Mouse (Mus musculus) bone marrow macrophage, adult 2 months (primary cell): ENCODE measurements around the gene H2-DMb1. TPM values are rescaled to one million over a fixed set of nuclear protein-coding genes. Genes with fewer than 3 reads are reported as not detected.

Source experiments
- H3K27ac ChIP-seq: 2 replicates; pipeline ENCODE4 v1.5.1; 2012; ENCODE audit warnings: low read depth, low read length; ENCODE audit not compliant: insufficient read depth
- H3K4me1 ChIP-seq: 2 replicates; pipeline ENCODE4 v1.6.1; 2012; ENCODE audit warnings: low read length; ENCODE audit not compliant: control insufficient read depth, insufficient read depth
- H3K4me3 ChIP-seq: 2 replicates; pipeline ENCODE4 v1.5.1; 2012; ENCODE audit warnings: mild to moderate bottlenecking, low read length, moderate library complexity; ENCODE audit not compliant: insufficient read depth
- CTCF ChIP-seq: IDR thresholded peaks from 2 replicates; pipeline ENCODE4 v1.5.1; 2012; ENCODE audit warnings: low read depth, mild to moderate bottlenecking, low read length, moderate library complexity
- POLR2A ChIP-seq: IDR thresholded peaks from 2 replicates; pipeline ENCODE4 v1.6.1; 2012; ENCODE audit warnings: mild to moderate bottlenecking, low read depth, low read length, borderline replicate concordance
- polyA plus RNA-seq: library from polyadenylated mRNA; stranded (reverse); fragments of >200 nt; gene quantifications from 2 replicates; pipeline ENCODE4 v1.2.4, GENCODE M21; 2012; ENCODE audit not compliant: missing spikeins, insufficient read depth, insufficient read length

H2-DMb1 gene
- 232 and 258 TPM in 2 replicates for polyA plus RNA-seq

DNA sequence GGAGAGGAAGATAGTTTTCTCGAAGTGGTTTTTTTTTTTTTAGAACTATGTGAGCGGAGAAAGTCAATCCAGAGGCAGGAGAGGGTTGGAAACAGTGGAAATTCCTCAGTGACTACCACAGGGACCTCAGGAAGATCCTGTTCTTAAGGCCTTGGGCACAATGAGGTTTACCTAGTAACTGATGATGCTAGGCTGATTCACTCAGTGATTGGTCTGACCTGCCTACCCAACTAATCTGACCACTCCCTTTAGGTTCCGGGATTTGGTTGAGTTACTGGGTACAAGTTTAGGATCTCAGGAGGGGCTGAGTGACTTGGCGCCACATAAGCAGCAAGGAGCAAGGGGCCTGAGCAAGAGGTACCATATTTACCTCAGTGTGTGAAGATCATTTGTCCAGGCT is at the start of gene H2-DMb1:
Gene H2-DMb1 (plus strand): TSS at position 150 of the 400 bp plus-strand sequence.
- H3K27ac ChIP-seq: no peak within 1 kb of the TSS
- peaks cover 33% of the 10 kb centered on the region for H3K4me1 ChIP-seq
- no peak for TF ChIP-seq CTCF
- H3K4me3 ChIP-seq: peak within 1 kb of the TSS; percentile 52

DNA sequence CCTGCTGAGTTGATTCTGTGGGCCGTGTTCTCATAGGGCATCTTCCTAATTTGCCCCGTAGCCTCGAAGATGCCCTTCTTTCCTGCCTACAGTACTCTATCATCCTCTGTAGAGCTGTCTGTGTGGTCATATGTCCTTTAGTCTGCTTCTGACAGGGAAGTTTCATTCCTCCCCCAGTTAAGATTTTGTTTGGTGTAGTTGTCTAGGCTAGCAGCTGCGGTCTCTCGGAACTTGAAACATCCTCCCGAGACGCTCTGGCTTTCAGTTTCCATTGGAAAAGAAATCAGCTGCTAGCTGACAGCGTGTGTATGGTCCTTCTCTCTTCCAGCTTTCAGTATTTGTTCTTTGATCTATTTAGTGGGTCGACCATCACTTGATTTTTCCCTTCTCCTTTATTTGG is 48.1 kb upstream of the H2-DMb1 start:
- Histone ChIP-seq H3K4me1 (peaks cover 18% of the 10 kb centered on the region), H3K27ac (no peak overlapping the region), H3K4me3 (no peak overlapping the region)
- TF ChIP-seq POLR2A (no peak), CTCF (no peak)

- TF ChIP-seq CTCF (no peak), POLR2A (no peak)
- H3K4me3 ChIP-seq: no peak overlapping the region
- peaks cover 13% of the 10 kb centered on the region for H3K4me1 ChIP-seq
- no peak overlapping the region for H3K27ac ChIP-seq
These were observed 46.3 kb upstream of the H2-DMb1 start for GRCm38 (mm10) chr17:34106555-34106954.

GRCm38 (mm10) chr17:34107109-34107867 is 45.6 kb upstream of the H2-DMb1 start:
- H3K27ac ChIP-seq: no peak overlapping the region
- H3K4me3 ChIP-seq: no peak overlapping the region
- H3K4me1 ChIP-seq: peaks cover 10% of the 10 kb centered on the region
- TF ChIP-seq POLR2A (no peak), CTCF (no peak)

- H3K27ac ChIP-seq: no peak overlapping the region
- H3K4me1 ChIP-seq: peaks cover 3% of the 10 kb centered on the region; the same call in 1 of the 2 replicates
- no peak overlapping the region for H3K4me3 ChIP-seq
- TF ChIP-seq POLR2A: no peak
- no peak for TF ChIP-seq CTCF
These were observed 44.4 kb upstream of the H2-DMb1 start for GRCm38 (mm10) chr17:34108460-34108859.

- H3K27ac ChIP-seq: no peak overlapping the region
- no peak for TF ChIP-seq POLR2A
- TF ChIP-seq CTCF: no peak
- peaks cover 7% of the 10 kb centered on the region; the same call in 1 of the 2 replicates for H3K4me1 ChIP-seq
- H3K4me3 ChIP-seq: no peak overlapping the region
These were observed 43.6 kb upstream of the H2-DMb1 start for GRCm38 (mm10) chr17:34109038-34109805.

DNA sequence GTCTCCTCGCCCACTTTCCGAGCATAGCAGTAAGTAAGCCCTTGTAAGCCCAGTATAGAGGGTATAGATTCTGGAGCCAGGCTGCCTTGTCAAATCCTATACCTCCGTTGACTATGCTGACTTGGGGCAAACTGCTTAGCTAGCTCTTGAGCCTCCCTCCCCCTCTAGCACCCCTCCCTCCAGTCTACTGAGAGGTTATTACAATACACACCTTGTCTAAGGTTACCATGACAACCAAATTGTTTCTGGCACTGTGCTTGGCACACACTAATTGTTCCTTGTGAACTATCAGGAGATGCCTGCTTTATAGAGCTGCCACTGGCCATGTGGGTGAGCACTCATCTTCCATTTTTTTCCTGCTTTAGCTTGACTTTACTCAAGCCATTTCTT is 43.1 kb upstream of the H2-DMb1 start:
- H3K27ac ChIP-seq: no peak overlapping the region

DNA sequence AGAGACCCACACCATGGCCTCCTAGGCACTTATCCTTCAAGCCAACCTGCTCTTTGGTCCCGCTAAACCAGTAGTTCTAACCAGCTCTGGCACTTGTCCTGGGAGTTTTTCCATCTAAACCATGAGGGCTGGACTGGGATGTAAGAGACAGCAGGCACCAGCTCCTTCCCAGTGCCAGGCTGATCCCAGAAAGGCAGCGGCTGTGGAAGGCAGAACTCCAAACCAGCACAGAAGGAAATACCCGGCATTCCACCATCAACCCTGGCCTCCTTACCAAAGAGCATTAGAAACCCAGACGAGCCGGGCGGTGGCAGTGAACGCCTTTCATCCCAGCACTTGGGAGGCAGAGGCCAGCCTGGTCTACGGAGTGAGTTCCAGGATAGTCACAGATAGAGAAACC is 42.6 kb upstream of the H2-DMb1 start:
- TF ChIP-seq POLR2A (no peak), CTCF (no peak)
- H3K27ac ChIP-seq: no peak overlapping the region
- H3K4me1 ChIP-seq: peaks cover 16% of the 10 kb centered on the region
- H3K4me3 ChIP-seq: no peak overlapping the region

More for the DNA sequence above, 43.1 kb upstream of the H2-DMb1 start:
- peaks cover 11% of the 10 kb centered on the region for H3K4me1 ChIP-seq
- TF ChIP-seq POLR2A: no peak
- TF ChIP-seq CTCF: no peak
- H3K4me3 ChIP-seq: no peak overlapping the region

GRCm38 (mm10) chr17:34114114-34114513 is 38.8 kb upstream of the H2-DMb1 start:
- no peak overlapping the region for H3K27ac ChIP-seq
- H3K4me3 ChIP-seq: no peak overlapping the region

GRCm38 (mm10) chr17:34116736-34117370 is 36.0 kb upstream of the H2-DMb1 start:
- H3K27ac ChIP-seq: peak overlapping the region; percentile 69

More at GRCm38 (mm10) chr17:34114114-34114513, 38.8 kb upstream of the H2-DMb1 start:
- peaks cover 22% of the 10 kb centered on the region for H3K4me1 ChIP-seq
- TF ChIP-seq POLR2A (no peak), CTCF (no peak)

More at GRCm38 (mm10) chr17:34116736-34117370, 36.0 kb upstream of the H2-DMb1 start:
- Histone ChIP-seq H3K4me3 (peak overlapping the region; percentile 92), H3K4me1 (peaks cover 22% of the 10 kb centered on the region)
- TF ChIP-seq CTCF: no peak
- no peak for TF ChIP-seq POLR2A
